Mouse (Mus musculus): ENCODE measurements at regions not wholly inside any gene's neighbourhood (a gene's known extent, or its start where the extent isn't known, plus 50 kb on each side); places are given as distances from the start of the nearest gene placed in this dataset.

- TF ChIP-seq POLR2A (IDR thresholded peaks at IDR 0.05; ENCODE audit: low read depth, low read length) = no peak
- TF ChIP-seq CTCF (IDR thresholded peaks at IDR 0.05; ENCODE audit: borderline replicate concordance, insufficient read depth, low read length) = no peak
Measured at GRCm38 (mm10) chr10:66913627-66914026, 182.3 kb upstream of the Jmjd1c start.
